Mouse (Mus musculus): ENCODE measurements around the gene Ccdc117. TPM values are rescaled to one million over a fixed set of nuclear protein-coding genes. Genes with fewer than 3 reads are reported as not detected.
A peak's percentile ranks its signal among the peaks of the same experiment; 100 is the strongest.
"Not testable (repeated sequence)": the region's sequence is repeated elsewhere in the genome, so short reads cannot be mapped to it uniquely, and the experiment has no call there.

The Ccdc117 gene
- total RNA-seq (2021): 10 to 100 TPM; 19.0 to 20.8 TPM
- long read RNA-seq, transcript Ccdc117-201 (5 exons, 3,372 nt): major isoform, 63 of 67 reads
- long read RNA-seq, partial matches to known transcripts: 0 of 67 reads
- long read RNA-seq, other reads (novel, unspliced or antisense): 4 of 67 reads

DNA sequence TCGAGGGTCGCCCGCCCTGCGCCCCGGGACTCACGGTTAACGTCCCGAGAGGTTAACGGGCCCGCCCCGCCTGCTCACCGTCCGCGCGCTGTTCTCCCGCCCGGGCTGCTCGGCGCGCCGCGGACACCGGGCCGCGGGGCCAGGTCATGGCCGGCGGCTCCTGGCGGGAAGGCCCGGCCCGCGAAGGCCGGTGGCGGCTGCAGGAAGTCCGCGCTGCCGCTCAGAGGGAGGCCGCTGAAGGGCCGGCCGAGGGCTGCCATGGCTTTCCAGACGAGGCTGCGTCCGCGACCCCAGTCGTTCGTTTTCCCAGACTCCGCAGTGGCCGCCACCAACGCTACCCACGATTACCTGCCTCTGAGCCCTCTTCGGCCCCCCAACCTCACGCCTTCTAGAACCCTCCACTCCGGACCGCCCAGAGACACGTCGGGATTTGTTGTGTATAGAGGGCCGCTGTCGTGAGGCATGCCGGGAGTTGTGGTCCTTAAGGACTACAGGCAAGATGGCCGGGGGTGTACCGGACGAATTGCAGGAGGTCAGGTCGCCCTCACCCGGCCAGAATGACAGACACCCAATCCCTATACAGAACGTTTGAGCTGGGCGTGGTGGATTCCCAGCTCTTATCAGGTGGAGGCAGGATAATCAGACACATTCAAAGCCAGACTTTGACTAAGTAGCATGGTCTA lies at the start of gene Ccdc117:
Gene Ccdc117, minus strand, starts transcription at position 389 of the 683 bp plus-strand sequence.
- peak; percentile 81 to 92 for DNase-seq (ENCODE audit: low spot score in 2 of 2)

DNA sequence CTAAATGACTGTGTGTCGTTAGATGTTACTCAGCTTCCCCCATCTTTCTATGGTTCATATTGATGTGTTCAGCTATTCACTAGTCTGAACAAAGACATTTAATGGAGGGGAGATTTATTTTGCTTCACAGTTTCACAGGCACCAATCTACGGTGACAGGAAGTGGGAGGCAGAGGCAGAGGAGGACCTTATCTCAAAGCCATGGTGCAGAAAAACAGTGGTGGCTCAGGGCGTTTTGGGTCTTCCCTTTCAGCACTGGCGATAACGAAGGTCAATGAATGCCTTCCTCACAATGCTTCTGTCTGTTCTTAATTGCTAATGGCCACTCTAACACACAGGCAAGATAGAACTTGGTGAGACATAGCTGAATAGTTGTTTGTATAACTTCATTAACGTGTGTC lies 33.1 kb upstream of the Ccdc117 start:
- no peak for DNase-seq (ENCODE audit: low spot score in 2 of 2)

DNA sequence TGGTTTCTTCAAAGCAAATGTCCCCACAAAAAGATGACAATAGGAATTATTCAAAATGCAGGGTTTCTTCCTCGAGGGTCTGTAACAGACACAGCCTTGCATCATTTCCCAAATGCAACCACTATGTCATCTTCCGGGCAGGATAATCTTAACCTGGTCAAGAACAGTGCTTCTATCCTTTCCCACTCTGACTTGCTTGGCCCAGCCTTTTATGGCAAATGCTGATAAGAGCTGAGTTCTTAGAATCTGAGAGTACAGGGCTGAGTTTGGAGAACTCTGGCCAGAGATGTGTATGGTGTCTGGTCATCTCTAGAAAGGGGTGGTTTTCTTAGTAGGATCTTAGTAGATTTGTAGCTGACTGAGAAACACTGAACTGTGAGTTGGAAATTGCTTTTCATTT lies 31.8 kb upstream of the Ccdc117 start:
- no peak for DNase-seq (ENCODE audit: low spot score in 2 of 2)

DNA sequence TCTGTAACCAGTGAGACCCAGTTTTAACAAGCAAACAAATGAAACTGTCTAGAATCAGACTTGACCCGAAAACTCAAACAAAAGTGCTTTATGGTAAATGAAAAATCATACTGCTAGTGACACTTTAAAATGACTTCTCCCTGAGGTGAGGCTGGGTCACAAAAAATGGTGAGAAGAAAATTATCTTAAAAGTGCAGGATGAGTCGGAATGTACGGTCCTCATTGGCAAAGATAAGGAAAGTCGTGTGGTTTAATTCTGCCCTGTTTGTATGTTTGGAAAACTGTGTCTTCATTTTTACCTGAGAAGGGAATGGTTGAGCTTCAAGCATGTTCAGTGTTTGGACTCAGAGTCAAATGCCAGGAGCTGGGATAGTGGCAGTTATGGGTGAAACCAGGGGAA lies 29.9 kb upstream of the Ccdc117 start:
- DNase-seq (ENCODE audit: low spot score in 2 of 2): no peak

DNA sequence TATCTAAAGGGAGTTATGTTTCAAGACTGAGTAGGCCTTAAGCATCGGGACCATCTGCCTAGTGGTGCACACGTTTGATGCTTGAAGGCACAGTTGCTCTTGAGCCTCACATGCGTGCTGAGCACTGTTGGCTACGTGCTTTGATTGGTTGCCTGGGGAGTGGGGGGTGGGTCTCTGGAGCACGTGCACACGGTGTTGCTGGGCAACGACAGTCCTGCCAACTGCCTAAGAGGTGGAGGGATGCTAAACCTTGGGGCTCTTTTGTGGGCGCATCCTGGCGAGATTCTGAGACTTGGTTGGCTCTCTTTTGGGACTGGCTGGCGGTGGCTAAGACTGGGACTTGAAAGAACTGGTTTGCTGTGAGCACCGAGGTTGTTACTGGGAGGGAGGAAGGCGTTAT lies 27.5 kb upstream of the Ccdc117 start, which contains the start of gene Ankrd36:
Gene Ankrd36, plus strand, starts transcription at position 211 of the 400 bp plus-strand sequence.
- no peak for DNase-seq (ENCODE audit: low spot score in 2 of 2)

DNA sequence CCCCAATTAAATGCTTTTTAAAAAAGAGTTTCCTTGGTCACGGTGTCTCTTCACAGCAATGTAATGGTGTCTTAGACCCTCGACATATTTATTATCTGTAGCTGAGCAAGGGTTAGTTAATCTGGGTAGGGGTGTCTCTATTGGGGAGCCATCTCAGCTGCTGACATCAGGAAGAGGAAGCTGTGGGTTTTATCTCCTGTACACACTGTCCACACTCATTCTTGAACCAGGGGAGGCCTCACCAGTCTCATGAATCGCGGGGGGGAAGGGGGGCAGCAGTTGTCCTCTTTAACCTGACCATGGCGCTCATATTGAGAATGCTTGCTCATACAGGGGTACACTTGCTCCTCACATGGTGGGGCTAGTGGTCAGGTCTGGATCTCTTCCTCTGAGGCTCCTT lies 26.1 kb upstream of the Ccdc117 start:
- no peak for DNase-seq (ENCODE audit: low spot score in 2 of 2)

DNA sequence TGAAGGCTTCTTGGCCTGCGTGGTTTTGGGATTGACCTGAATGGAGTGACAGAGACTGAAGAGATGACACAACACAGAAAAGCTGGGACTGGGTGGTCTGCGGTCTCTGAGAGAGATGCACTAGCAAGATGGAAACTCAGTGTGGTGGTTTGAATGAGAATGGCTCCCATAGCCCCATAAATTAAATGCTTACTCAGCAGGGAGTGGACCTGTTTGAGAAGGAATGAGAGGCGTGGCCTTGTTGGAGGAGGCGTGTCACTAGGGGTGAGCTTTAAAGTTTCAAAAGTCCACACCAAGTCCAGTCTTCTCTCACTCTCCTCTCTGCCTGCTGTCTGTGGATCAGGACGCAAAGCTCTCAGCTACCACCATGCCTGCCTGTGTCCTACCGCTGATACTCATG lies 25.7 kb upstream of the Ccdc117 start:
- DNase-seq (ENCODE audit: low spot score in 2 of 2): no peak

DNA sequence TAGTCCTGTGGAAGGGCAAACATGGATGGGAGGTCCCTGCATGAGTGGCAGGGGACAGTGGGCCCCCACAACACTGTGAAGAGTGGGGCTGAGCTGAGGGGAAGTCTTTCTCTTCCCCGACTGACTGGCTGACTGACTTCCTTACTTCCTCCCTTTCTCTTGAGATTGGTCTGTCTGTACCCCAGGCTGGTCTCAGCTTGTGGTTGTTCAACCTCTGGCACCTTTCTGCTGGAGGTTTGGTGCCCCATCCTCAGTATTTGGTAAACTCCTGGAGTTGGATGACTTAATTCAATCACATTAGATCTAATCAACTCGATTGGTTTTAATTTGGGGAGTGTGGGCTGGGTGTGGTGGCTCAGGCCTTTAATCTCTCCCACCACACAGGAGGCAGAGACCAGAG lies 24.5 kb upstream of the Ccdc117 start:
- no peak for DNase-seq (ENCODE audit: low spot score in 2 of 2)

DNA sequence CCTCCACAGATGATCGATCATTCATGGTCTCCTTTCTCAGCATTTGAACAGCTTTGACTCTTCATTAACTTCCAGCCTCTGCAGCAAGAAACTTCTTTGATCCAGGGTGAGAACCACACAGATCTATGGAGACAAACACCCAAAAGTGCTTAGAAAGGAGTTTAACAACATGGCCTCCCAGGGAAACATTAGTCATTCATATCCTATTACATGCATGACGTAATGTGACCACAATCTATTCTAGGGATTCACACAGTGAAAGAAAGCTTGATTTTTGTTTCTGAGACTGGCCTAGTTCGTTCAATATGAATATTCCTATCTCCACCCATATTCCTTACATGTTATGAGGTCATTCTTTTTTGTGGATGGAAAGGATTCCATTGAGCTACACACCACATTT lies 23.6 kb upstream of the Ccdc117 start:
- no peak for DNase-seq (ENCODE audit: low spot score in 2 of 2)

DNA sequence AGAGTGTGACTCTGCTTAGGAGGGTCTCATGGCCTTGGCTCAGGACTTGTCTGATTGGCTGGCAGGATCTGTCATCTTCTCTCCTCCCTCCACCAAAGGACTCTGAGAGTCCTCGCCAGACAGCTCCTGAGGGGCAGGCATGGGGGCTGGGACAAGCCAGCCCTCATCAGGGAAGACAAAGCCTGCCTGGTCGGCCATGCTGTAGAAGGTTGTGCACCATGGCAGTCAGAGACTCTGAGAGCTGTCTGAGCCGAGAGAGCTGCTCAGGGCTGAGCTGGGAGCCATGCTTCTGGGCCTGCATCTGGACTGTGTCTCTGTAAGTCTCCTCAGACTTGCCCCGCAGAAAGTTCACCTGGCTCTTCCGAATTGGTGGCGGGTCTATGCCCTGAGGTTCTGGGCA lies 21.9 kb upstream of the Ccdc117 start:
- no peak for DNase-seq (ENCODE audit: low spot score in 2 of 2)

DNA sequence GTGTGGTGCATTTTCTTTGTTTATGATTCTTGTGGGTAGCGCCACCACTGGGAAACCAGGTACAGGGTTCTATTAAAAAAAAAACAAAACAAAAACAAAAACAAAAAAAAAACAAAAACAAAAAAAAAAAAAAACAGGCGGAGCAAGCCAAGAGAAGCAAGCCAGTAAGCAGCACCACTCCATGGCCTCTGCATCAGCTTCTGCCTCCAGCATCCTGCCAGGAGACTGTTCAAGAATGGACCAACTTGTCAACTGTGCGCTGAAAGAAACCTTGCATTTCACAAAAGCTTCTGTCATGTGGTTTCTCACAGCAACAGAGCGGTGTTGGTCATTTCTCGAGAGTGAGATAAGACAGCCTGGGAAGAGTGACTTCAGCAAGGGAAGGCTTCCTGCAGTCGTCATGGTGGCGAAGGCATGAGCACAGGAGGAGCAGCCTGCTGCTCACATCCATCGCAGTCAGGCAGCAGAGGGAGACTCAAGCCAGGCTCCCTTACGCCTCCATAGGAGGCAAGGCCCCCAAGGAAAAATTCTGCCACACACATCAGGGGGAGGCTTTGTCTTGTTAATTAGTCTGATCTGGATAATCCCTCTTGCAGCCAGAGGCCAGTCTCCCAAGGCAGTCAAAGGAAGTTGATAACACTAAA lies 20.8 kb upstream of the Ccdc117 start:
- DNase-seq (ENCODE audit: low spot score in 2 of 2): peak in 1 of 2 experiments; percentile 13

DNA sequence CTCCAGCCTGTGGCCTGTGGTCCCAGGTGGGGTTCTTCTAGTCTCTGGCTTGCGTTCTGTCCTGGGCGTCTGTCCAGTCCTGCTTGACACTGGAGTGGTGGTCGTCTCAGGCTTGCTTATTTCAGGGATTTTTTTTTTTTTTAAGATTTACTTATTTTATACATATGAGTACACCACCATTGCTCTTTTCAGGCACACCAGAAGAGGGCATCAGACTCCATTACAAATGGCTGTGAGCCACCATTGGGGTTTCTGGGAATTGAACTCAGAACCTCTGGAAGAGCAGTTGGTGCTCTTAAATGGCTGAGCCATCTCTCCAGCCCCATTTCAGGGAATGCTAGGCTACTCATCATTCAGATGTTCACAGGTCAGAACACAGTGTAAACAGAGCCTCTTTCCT lies 18.3 kb upstream of the Ccdc117 start:
- DNase-seq (ENCODE audit: low spot score in 2 of 2): no peak

DNA sequence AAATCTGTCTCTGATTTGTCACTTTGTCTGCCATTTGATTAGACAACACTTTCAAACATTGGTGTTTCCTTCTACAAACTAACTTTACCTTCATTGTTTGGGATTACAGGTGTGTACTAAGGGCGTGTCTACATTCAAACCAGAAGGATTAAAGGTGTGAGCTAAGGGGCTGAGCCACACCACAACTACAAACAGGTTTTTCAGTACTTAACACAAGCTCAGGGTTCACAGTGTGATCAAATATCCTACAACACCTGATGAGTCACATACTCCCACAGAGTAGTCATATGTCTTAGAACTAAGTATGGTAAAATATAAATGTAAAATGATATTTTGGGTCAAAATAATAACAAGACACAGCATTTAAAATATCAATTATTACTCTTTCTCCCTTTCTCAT lies 9.9 kb upstream of the Ccdc117 start:
- DNase-seq (ENCODE audit: low spot score in 2 of 2): no peak

DNA sequence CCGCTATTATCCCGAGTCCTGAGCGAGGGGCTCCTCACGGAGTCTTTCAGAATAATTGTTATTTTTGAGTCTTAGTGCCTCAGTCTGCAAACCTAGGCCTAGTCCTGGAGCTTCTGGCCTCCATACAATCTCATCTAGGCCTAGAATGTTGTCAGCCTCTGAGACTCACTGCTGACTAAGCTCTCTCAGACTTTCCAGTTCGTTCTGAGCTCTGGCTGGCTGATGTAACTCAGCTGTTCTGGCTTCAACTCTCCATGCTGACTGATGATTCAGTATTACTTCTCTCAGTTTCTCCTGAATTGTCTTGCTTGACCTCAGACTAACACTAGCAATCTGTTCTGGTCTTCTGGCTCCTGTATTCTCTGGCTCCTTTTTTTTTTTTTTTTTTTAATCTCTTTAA lies 9.4 kb upstream of the Ccdc117 start:
- DNase-seq (ENCODE audit: low spot score in 2 of 2): no peak

DNA sequence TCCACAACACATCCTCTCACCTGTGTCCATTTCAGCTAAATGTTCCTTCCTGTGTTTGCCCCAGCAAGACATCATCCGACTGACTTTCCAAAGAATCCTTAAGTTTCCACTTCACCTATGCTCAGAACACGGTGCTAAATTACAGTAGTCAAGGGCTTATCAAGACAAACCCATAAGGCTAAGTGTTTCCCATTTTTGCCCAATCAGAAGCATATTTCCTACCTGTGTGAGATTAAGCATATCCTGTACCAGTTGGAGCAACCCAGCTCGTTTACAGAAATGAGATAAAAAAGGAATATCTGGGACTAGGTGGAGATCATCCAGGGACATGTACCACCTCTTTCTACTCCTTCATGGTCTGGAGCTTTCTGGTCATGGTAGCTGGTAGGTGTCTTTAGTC lies 4.7 kb upstream of the Ccdc117 start:
- no peak for DNase-seq (ENCODE audit: low spot score in 2 of 2)

DNA sequence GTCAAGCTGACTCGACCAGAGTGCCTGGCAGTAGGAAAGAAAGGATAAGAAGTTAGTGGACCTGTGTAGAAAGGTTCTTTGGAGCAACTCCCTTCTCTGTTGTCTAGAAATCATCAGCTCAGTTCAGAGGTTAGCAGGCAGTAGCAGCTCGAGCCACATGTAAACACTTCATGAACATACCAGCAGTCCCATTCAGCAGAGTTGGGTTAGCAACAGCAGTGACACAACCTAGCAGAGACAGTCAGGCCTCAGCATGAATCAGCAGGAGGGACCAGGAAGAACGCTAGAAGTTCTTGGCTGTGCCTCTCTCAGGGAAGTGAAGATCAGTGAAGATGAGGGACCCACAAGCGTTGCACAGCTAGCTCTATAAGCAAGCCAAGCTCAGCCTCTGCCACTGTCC lies 3.5 kb upstream of the Ccdc117 start:
- no peak for DNase-seq (ENCODE audit: low spot score in 2 of 2)

DNA sequence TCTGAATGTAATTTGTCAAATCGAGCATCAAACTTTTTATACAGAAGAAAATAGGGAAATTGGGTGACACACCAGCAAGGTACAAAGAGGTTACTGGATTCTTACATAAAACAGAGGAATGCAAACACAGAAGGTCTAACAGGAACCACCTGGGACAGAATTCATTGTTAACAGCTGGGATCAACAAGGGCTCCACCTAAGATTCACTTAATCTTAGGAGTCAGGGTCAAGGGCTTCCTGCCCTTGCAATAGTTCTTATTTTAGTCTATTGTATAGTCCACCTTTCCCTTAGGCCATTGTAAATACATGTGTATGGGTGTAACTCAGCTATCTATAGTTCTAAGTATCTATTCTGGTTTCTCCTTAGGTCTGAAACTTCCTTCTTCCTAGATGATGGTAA lies 2.7 kb upstream of the Ccdc117 start:
- not testable (repeated sequence) for DNase-seq (ENCODE audit: low spot score in 2 of 2)

DNA sequence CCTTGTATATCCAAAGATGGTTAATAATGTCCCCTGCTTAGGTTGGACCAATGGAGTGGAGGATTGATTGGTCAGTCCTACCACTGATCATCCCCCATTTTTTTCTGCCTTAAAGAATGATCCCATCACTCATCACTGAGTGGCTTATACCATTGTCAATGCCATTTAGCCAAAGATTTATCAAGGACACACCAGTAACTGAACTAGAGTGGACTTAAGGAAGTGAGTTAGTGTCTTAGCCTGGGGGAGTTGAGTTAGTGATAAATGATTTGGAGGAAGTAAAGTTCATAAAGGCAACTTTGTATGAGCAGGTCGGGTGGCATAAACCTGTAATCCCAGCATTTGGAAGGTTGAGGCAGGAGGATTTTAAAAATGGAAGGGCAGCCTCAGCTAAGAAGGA lies 1.3 kb upstream of the Ccdc117 start:
- no peak for DNase-seq (ENCODE audit: low spot score in 2 of 2)

DNA sequence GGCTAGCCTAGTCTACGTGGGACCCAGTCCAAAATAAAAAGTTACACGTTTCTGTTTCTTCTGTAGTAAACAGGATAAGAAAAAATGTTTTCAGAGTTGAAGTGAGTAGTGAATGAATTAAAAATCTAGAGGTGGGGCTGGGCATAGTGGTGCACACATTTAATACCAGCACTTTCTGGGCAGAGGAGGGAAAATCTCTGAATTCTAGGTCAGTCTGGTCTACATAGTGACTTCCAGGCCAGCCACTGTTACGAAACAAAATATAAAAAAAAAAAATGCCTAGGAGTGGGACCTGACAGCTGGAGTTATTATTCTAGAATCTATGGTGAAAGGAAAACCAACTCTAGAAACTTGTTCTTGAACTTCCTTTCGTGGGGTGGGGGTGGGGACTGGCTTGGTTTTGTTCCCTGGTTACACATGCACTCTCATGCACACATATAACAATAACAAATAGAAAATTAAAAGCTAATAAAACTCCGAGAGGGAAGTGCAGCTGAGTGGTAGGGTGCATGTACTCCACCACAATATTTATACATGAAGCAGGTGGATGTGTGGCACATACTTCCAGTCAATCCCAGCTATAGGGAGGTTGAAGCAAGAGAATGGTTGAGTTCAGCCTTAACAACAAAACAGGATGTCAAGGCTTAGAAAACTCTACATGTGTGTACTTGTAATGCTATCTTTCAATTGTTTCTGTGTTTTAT lies 647 bp upstream of the Ccdc117 start:
- no peak for DNase-seq (ENCODE audit: low spot score in 2 of 2)

DNA sequence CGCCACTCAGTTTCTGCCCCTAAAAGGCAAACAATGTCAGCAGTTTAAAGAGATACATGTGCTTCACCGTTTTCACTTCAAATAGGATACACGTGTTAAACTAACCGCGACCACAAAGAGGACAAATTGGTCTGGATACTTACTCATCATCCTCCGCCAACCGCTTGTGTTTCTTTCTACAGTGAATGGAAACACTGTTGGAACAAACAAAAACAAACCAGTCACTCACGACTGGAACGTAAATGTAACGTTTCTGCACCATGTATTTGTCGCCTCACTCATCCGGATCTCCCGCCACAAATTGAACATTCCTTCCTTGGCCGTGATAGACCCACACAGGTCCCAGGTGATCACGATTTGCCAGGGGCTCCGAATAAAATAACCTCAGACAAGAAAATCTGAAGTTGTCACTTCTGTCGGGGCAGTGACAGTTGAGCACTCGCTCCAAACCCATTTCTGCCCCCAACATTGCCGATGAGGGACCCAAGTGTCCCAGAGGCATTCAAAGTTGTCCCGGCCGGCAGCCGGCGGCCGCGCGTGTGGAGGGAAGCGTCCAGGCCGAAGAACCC lies 673 bp downstream of the Ccdc117 start:
- DNase-seq (ENCODE audit: low spot score in 2 of 2): no peak

DNA sequence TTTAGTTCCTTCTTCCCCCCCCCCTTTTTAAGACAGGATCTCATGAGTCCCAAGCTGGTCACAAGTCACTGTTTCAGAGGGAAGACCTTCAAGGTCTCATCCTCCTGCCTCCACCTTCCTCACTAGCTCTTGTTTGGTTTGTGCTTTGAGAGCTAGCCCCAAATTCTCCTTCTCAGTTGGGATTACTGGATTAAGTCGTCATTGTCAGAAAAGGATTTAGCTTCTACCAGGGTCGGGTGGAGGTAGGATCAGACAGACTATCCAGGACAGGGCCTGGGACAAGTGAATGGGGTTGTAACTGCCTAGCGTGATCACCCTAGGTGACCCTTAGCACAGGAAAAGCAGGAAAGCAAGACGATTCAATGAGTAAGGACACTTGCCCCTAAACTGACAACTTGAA lies 1.7 kb downstream of the Ccdc117 start:
- no peak for DNase-seq (ENCODE audit: low spot score in 2 of 2)

DNA sequence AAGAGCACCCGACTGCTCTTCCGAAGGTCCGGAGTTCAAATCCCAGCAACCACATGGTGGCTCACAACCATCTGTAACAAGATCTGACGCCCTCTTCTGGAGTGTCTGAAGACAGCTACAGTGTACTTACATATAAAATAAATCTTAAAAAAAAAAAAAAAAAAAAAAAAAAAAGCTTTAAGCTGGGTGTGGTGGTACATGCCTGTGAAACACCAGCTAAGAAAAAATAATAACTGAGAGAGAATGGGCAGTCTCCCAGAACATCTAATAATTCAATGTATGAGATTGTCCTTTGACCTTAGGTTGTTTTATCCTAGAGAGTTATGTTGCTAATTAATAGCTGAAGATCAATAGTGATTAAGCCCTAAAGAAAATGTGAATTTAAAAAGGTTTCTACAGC lies 4.5 kb downstream of the Ccdc117 start:
- DNase-seq (ENCODE audit: low spot score in 2 of 2): not testable (repeated sequence)

All from layer of hippocampus, adult 18-20 months (tissue).